Mouse (Mus musculus) brain, embryonic 14.5 days (tissue): ENCODE measurements at regions not wholly inside any gene's neighbourhood (a gene's known extent, or its start where the extent isn't known, plus 50 kb on each side); places are given as distances from the start of the nearest gene placed in this dataset.

Experiments used
- CTCF ChIP-seq: fragments of 200-500 bp; IDR thresholded peaks from 2 replicates; pipeline ENCODE4 v1.5.1; 2012; ENCODE audit warnings: inconsistent platforms, mild to moderate bottlenecking, moderate library complexity, borderline replicate concordance; ENCODE audit not compliant: insufficient read depth, insufficient read length; ENCODE audit errors: extremely low read depth
- POLR2A ChIP-seq: fragments of 200-500 bp; IDR thresholded peaks from 2 replicates; pipeline ENCODE4 v1.6.1; 2012; ENCODE audit warnings: mild to moderate bottlenecking, inconsistent platforms, borderline replicate concordance; ENCODE audit not compliant: poor library complexity, insufficient read depth, insufficient read length, severe bottlenecking; ENCODE audit errors: extremely low read depth

- no peak for TF ChIP-seq CTCF
- TF ChIP-seq POLR2A: no peak
Measured at GRCm38 (mm10) chr17:16818421-16818820, 245.5 kb upstream of the Zfp960 start.
